Mouse (Mus musculus): ENCODE measurements around the gene Abt1. TPM values are rescaled to one million over a fixed set of nuclear protein-coding genes. Genes with fewer than 3 reads are reported as not detected.

Gene Abt1
- total RNA-seq (2014; fragmentation: Nextera tagmentation) (8.0 and 10.7 TPM in 2 replicates), total RNA-seq (2017) (12.8 and 13.7 TPM in 2 replicates)

GRCm38 (mm10) chr13:23423286-23424051, at the start of gene Abt1:
Gene Abt1, minus strand, starts transcription at chr13:23423866.
- peak; percentile 48 for ATAC-seq (replicated peaks; ENCODE audit: low FRiP score, low TSS enrichment, poor library complexity, severe bottlenecking)

DNA sequence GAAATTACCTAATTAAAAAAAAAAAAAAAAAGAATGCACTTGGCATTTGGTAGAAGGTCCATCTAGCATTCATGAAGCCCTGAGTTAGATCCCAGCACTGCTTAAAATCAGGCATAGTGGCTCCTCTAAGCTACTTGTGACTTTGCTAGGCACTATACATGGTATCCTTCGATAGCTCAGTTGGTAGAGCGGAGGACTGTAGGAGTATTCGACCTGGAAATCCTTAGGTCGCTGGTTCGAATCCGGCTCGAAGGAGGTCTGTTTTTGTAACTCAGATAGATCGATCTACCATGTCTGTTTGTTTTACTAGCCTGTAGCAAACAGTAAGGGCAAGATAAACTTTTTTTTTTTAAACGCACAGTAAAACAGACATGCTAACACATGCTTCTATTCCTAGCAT, 43.2 kb upstream of the Abt1 start:
- peak; percentile 62 for ATAC-seq (replicated peaks; ENCODE audit: low FRiP score, low TSS enrichment, poor library complexity, severe bottlenecking)

GRCm38 (mm10) chr13:23466306-23466705, 42.6 kb upstream of the Abt1 start:
- no peak for ATAC-seq (replicated peaks; ENCODE audit: low FRiP score, low TSS enrichment, poor library complexity, severe bottlenecking)

- ATAC-seq (replicated peaks; ENCODE audit: low FRiP score, low TSS enrichment, poor library complexity, severe bottlenecking): peak; percentile 62
Measured at GRCm38 (mm10) chr13:23465600-23466109, 42.0 kb upstream of the Abt1 start, which contains the start of gene Btn1a1. Gene Btn1a1, minus strand, starts transcription at chr13:23465901.

DNA sequence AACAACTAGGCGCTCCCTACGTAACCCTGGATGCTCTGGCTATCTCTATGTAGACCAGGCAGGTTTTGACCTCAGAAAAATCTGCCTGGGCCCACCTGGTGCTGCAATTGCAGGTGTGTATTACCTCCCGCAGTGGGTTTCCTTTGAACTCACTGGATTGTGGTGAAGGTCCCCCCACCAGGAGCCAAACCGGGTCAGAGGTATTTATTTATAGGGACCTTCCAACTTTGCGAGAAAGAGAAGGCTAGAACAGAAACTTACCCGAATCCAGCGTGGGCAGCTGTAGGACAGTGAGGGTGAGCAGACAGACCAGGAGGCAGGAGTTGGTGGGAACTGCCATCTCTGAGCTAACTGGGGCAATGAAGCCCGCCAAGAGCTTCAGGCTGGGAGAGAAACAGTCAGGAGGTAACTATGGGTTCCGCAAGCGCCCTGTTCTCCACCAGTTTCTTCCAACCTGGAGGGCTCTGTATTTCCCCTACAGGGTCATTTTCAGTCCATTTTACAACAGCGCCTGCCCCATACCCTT, 41.2 kb upstream of the Abt1 start:
- no peak for ATAC-seq (replicated peaks; ENCODE audit: low FRiP score, low TSS enrichment, poor library complexity, severe bottlenecking)

DNA sequence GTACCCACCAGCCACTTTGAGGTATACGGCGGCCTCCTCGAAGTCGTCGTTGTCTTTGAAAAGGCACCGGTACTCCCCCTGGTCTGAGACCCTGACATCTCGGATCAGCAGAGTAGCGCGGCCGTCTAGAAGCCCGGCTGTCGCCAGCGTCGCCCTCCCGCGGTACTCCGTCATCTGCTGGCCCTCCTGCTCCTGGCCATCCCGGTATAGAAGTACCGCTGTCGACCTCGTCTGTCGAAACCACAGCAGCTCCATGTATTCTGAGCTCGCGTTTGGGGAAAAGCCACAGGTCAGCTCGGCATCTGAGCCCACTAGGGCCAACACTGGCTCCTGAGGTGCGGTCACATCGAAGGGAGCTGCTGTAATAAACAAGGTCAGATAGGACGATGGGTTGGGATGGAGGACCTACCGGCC, 40.6 kb upstream of the Abt1 start:
- ATAC-seq (replicated peaks; ENCODE audit: low FRiP score, low TSS enrichment, poor library complexity, severe bottlenecking): 0 out of 2 replicates have a peak, but pooled peaks have one; percentile 14

DNA sequence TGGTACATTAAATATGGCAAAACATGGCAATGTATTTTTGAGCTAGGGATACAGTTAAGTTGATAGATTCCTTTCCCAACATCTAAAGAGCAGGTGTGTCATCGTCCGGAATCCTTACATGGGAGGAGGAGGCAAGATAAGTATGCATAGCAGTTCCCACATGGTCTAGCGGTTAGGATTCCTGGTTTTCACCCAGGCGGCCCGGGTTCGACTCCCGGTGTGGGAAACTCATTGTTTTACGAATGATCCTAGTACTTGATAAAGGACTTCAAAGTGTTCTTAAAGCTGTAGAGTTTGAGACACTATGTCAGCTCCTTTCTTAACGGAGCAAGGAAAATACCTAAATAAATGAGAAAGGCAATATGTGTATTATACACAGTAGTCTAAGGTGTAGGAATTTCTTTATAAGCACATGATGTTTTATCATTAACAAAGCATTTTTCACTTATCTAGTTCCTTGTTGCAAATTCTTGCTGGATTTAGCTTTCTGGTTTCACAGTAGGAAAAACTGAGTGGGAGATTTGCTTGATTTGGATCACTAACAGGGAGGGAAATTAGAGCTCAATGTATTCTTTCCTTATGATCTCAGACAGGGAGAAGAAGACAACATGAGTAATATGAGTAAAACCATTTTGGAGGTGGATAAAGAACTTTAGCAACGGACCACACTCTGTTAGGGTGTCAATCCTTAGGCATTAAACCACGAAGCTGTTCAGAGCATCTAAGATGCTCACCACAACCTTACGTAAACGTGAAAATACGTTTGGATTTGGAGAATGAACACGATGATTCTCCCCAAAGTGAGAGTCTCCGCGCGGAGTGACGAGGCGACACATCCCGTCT, 39.9 kb upstream of the Abt1 start:
- ATAC-seq (replicated peaks; ENCODE audit: low FRiP score, low TSS enrichment, poor library complexity, severe bottlenecking): peak; percentile 14; the same call in 1 of the 2 replicates

DNA sequence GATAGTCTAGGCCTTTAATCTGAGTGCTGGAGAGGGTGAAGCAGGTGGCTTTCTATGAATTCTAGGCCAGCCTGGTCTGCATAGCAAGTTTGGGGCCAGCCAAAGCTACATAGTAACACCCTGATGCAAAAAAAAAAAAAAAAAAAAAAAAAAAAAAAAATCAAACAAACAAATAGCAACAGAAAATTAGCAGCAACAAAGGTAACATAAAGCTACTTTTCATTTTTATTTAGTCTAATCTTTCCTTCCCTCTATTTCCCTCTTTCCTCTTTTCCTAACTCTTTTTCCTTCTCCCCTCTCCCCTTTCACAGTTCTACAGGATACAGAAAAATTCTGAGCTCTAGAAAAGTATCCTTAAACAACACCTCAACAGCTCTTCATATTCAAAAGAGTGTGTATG, 39.0 kb upstream of the Abt1 start:
- ATAC-seq (replicated peaks; ENCODE audit: low FRiP score, low TSS enrichment, poor library complexity, severe bottlenecking): no peak

DNA sequence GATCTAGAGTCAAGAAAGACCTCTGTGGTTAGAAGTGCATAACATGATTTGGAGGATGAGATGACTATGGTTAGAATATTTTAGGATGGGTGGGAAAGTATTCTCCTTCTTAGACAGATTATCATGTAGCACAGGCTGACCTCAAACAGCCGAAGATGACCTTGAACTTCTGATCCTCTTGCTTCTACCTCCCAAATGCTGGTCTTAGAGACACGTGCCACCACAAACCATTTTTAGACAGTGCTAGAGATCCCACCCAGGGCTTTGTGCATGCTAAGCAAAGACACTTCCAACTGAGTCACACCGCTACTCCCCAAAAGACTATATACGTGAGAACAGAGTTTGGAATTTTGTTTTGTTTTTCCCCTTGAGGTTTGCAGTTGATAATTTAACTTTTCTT, 38.4 kb upstream of the Abt1 start:
- no peak for ATAC-seq (replicated peaks; ENCODE audit: low FRiP score, low TSS enrichment, poor library complexity, severe bottlenecking)

- peak; percentile 90 for ATAC-seq (replicated peaks; ENCODE audit: low FRiP score, low TSS enrichment, poor library complexity, severe bottlenecking)
Measured at GRCm38 (mm10) chr13:23459264-23459846, 35.7 kb upstream of the Abt1 start.

DNA sequence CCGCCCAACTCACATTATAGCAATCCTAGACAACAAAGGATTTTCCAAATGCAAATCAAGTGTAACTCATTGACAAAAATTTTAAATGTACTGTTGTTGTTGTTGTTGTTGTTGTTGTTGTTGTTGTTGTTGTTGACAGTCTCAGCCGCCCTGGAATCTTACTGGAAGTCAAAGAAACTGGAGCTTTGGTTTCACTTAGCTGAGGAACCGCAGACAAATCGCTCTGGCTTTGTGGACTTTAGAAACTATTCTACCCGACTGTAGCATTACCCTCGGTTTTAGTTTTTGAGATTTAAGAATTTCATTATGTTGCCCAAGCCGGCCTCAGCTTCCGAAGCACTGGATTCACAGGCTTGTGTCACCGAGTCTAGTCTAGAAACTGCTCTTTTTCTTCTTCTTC, 30.3 kb upstream of the Abt1 start:
- ATAC-seq (replicated peaks; ENCODE audit: low FRiP score, low TSS enrichment, poor library complexity, severe bottlenecking): no peak

DNA sequence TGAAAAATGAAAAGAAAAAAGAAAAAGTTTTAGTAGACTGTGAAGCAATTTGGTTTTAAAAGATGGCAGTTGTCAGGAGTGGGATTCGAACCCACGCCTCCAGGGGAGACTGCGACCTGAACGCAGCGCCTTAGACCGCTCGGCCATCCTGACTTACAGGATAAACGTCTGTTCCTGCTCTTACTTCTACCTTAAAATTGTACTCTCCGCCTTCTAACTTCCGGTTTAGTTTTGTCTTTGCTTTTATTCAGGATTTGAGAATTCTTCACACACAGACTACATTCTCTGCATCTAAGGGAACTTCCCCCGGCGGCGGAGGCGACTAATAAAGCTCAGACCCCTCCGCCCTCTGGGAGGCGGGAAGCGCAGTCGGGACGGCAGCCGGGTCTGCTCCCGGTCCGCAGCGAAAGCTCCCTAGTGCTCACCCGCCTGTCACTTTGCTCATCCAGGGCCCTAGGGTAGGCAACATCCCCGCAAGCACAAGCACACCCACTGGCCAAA, 29.7 kb upstream of the Abt1 start:
- ATAC-seq (replicated peaks; ENCODE audit: low FRiP score, low TSS enrichment, poor library complexity, severe bottlenecking): peak; percentile 69

- ATAC-seq (replicated peaks; ENCODE audit: low FRiP score, low TSS enrichment, poor library complexity, severe bottlenecking): peak; percentile 28; the same call in 1 of the 2 replicates
Measured at GRCm38 (mm10) chr13:23450398-23450797, 26.7 kb upstream of the Abt1 start.

- peak; percentile 55 for ATAC-seq (replicated peaks; ENCODE audit: low FRiP score, low TSS enrichment, poor library complexity, severe bottlenecking)
Measured at GRCm38 (mm10) chr13:23449235-23450095, 25.8 kb upstream of the Abt1 start.

GRCm38 (mm10) chr13:23448758-23449157, 25.1 kb upstream of the Abt1 start:
- no peak for ATAC-seq (replicated peaks; ENCODE audit: low FRiP score, low TSS enrichment, poor library complexity, severe bottlenecking)

DNA sequence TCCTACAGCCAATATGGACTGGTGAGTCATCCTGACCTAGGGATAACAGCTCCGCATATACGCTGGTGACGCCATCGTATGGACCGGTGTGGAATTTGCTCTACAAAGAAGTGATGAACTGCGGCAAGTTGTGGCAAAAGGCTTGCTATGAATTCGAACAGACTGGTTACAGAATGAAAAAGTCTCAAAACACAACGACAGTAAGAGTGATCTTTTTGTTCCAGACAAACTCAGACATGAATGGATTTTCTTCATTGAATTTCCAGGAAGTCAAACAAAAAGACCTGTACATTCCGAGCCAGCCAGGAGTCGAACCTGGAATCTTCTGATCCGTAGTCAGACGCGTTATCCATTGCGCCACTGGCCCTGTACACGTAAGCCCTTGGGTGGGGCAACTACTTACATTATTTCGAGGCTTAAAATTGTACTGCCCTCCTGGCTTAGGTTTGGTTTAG, 22.9 kb upstream of the Abt1 start:
- peak; percentile 34; the same call in 1 of the 2 replicates for ATAC-seq (replicated peaks; ENCODE audit: low FRiP score, low TSS enrichment, poor library complexity, severe bottlenecking)

GRCm38 (mm10) chr13:23445561-23446320, 22.1 kb upstream of the Abt1 start:
- ATAC-seq (replicated peaks; ENCODE audit: low FRiP score, low TSS enrichment, poor library complexity, severe bottlenecking): peak; percentile 79

DNA sequence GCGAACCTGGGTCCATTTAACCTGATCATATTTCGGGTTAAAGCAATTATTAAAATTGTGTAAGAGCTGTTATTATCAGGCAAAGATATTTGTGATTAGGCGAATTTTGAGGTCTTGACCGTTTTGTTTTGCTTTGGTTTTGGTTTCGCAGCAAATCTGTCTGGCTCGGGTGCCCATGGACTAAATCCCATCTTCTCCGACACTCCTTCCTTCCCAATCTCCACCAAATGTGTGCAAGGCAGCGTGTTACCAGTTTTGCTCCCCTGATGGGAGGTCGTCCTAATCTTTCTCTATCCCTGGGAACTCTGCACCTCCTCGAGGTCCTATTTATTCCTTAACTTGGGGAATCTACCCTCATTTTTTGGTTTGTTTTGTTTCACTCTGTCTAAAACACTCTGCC, 21.5 kb upstream of the Abt1 start:
- ATAC-seq (replicated peaks; ENCODE audit: low FRiP score, low TSS enrichment, poor library complexity, severe bottlenecking): no peak

Data from megakaryocyte-erythroid progenitor cell, adult 5-6 weeks (primary cell).